Mouse (Mus musculus) cerebellum, adult 2 months (tissue): ENCODE results near the gene Nebl. TPM values are rescaled to one million over a fixed set of nuclear protein-coding genes. Genes with fewer than 3 reads are reported as not detected.

Experiments
- DNase-seq, 2 experiments: peaks; one replicate each; pipeline ENCODE4 v3.0.0; 2021
- H3K27ac ChIP-seq: fragments of 200-500 bp; 2 replicates; pipeline ENCODE4 v1.5.1; 2012; ENCODE audit warnings: low read length, control low read depth, inconsistent platforms; ENCODE audit not compliant: insufficient read depth
- H3K27me3 ChIP-seq: fragments of 200-500 bp; 2 replicates; pipeline ENCODE4 v1.6.1; 2012; ENCODE audit warnings: inconsistent platforms, mild to moderate bottlenecking, low read length, moderate library complexity; ENCODE audit not compliant: control insufficient read depth, insufficient read depth
- H3K4me1 ChIP-seq: fragments of 200-500 bp; 2 replicates; pipeline ENCODE4 v1.6.1; 2011; ENCODE audit warnings: low read length; ENCODE audit not compliant: control insufficient read depth, insufficient read depth
- H3K4me3 ChIP-seq: fragments of 200-500 bp; replicated peaks from 2 replicates; pipeline ENCODE3; 2011; ENCODE audit warnings: mild to moderate bottlenecking, low read depth, low read length, control low read depth; ENCODE audit not compliant: insufficient read depth
- CTCF ChIP-seq: fragments of 200-500 bp; IDR thresholded peaks from 2 replicates; pipeline ENCODE4 v1.5.1; 2011; ENCODE audit warnings: low read depth, mild to moderate bottlenecking, control low read depth, low read length, moderate library complexity, borderline replicate concordance; ENCODE audit not compliant: insufficient read depth
- POLR2A ChIP-seq: fragments of 200-500 bp; IDR thresholded peaks from 2 replicates; pipeline ENCODE4 v1.6.1; 2011; ENCODE audit warnings: low read length, control low read depth, borderline replicate concordance; ENCODE audit not compliant: insufficient read depth
- WGBS: fragments of 180-500 bp; shearing (Covaris S2); methylation state at CpG from one replicate; pipeline ENCODE4 v1.1.7; 2018; 5-methylcytosine and 5-hydroxymethylcytosine counted together
- polyA plus RNA-seq: library from polyadenylated mRNA; depleted of rRNA; stranded (reverse); fragments of >200 nt; gene quantifications from 2 replicates; pipeline ENCODE4 v1.2.3, GENCODE M21; 2012; rRNA removed

The Nebl gene
- 47.3 and 55.1 TPM in 2 replicates for polyA plus RNA-seq

DNA sequence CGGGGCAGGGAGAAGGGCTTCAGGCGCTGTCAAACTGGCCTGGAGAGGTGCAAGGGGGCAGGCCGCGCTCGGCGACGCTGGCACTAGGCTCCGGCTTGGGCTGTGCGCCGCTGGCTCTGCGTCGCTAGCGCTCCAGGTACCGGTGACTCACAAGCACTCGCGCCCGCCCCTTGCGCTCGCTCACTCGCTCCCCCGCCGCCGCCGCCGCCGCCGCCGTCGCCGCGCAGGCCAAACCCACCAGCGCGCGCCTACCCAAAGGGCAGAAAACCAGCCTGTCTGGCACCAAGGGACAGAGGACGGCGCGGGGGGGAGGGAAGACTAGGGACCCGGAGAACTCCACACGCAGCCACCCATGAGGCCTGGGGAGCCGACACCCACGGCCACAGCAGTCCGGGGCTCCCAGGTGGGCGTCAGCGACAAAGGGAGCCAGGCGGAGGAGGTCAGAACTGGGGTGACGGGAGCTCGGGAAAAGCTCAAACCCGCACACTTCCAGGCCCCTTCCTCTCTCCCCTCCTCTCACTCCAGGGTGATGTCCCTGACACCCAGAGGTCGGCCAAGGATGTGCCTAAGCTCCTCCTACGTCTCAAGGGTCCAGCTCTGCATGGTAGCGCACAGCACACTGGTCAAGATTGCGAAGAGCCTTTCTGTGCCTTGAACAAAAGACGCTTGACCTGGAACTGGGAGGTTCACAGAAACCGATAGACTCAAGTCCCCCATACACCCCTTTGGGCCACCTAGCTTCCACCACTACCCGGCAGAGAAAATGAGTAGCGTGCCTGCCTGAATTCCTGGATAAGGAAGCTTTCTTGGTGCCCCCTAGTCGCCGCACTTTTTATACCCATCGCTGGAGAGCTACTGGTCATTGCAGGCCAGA is at the start of gene Nebl:
Gene Nebl, minus strand, starts transcription at position 508 of the 874 bp plus-strand sequence.
- TF ChIP-seq CTCF = no peak
- TF ChIP-seq POLR2A = 0 out of 2 replicates have a peak, but pooled peaks have one; percentile 25
- Histone ChIP-seq H3K4me1 (no peaks in the 10 kb centered on the region), H3K27ac (peak within 1 kb of the TSS; percentile 49), H3K27me3 (no peaks in the 10 kb centered on the region), H3K4me3 (peak within 1 kb of the TSS; percentile 57)
- peak; percentile 78 to 79 for DNase-seq
- 1% methylated on average over 59 of the region's 59 CpGs for WGBS

DNA sequence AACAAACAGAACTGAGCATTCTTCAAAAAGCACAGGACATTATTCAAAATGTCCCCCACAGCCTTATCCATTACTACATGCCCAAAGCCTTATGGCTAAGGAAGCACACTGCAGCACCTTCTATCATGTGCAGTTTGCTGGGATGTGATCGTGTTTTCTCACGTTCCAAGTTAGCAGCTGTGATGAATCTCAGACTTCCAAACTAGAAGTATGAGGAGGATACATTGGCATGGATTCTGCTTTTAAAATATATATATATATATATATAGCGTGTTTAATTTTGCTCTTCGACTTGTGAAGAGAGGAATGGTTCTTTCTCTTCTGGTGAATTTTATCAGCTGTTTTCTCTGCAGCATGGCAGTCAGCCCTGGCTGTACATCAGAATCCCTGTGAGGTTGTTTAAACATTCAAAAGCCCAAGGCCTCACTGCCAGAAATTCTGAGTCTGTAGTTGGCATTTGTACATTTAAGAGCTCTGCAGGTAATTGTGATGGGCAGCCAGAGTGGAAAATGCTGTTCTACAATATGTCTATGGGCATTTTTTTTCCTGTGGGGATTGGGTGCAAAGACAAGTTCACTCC is 39.1 kb upstream of the Nebl start:
- H3K4me1 ChIP-seq = no peaks in the 10 kb centered on the region
- H3K27me3 ChIP-seq = no peaks in the 10 kb centered on the region; the same call in 1 of the 2 replicates
- TF ChIP-seq CTCF (no peak), POLR2A (no peak)
- 40% methylated on average over 4 of the region's 4 CpGs for WGBS
- H3K4me3 ChIP-seq = no peak overlapping the region
- H3K27ac ChIP-seq = no peak overlapping the region
- peak in 1 of 2 experiments; percentile 11 for DNase-seq

DNA sequence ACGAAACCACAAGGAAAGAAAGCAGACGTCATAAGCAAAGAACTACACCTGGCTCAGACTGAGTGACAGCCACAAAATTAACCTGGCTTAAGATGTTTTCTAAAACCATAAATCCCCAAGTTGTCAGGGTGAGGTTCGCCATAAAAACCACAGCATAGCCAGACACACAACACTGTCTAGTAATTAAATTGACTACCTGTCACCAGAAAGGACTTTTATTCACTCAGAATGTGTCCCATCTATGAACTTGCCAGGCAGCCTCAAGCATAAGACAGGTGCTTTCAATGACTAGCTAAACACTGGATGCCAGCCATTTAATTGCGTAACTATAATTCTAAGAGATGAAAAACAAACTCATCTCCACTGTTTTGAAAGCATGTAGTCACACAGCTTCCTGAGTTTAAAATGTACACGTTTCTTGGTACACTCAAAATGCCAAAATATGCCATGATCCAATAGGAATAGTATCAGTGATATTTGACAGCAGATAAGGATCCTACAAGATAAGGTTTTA is 38.0 kb upstream of the Nebl start:
- Histone ChIP-seq H3K4me3 (no peak overlapping the region), H3K27ac (no peak overlapping the region), H3K27me3 (no peaks in the 10 kb centered on the region; the same call in 1 of the 2 replicates), H3K4me1 (no peaks in the 10 kb centered on the region)
- TF ChIP-seq POLR2A (no peak), CTCF (no peak)
- 94% methylated on average over 5 of the region's 5 CpGs for WGBS
- DNase-seq = no peak

DNA sequence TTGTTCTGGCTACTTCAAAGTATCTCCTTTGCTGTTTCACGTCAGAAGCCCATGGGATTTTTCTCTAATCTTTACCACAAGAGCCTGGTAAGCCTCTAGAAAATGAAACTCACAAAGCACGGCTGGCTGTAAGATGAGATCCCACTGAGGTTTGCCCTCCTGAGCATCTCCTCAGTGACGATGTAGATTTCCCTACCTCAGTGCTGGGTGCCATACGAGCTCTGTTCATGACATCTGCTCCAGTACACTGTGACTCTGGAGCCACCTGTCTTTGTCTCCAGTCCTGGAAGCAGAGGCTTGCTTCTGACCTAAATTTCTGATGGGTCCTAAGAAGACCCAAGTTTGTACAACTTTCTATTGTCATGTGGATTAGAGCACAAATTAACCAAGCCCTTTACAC is 25.0 kb upstream of the Nebl start:
- DNase-seq = no peak

DNA sequence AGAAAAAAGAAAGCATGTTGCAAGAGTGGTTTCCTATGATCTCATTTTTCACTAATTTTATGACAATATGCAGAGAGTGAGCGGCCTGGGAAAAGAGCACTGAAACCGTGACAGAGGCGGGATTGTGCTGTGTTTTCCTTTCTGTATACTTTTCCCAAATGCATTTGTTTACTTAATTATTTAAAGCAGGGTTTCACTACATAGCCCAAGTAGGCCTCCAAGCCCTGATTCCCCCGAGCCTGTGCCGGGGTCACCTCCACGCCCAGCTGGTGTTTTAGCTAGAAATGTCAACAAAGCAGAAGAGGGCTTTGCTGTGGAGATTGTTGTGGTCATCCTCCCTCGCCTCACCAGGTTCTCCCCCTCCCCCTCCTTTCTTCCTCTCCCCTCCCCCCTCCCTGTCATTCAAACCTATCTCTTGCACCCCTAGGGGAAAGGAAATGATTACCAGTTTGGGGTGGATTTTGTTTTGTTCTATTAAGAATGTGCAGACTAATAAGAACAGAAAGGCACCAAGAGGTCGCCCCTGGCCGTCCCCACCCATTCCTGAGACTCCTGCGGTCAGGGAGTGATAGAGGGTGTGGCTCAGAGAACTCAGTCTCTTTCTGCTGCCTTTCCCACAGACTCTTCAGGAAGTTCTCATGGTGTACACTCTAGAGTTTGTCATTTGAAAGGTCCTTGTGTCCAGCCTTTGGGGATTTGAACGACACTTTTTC is 10.9 kb upstream of the Nebl start:
- no peak overlapping the region for H3K27ac ChIP-seq
- H3K27me3 ChIP-seq = no peaks in the 10 kb centered on the region
- no peaks in the 10 kb centered on the region for H3K4me1 ChIP-seq
- no peak for DNase-seq
- TF ChIP-seq POLR2A (no peak), CTCF (no peak)
- WGBS = 80% methylated on average over 11 of the region's 11 CpGs
- no peak overlapping the region for H3K4me3 ChIP-seq

More for the DNA sequence above, 25.0 kb upstream of the Nebl start:
- no peak overlapping the region for H3K27ac ChIP-seq
- whole genome bisulfite sequencing = 58% methylated on average over 4 of the region's 4 CpGs
- no peak overlapping the region for H3K4me3 ChIP-seq
- no peaks in the 10 kb centered on the region for H3K27me3 ChIP-seq
- TF ChIP-seq CTCF = no peak
- TF ChIP-seq POLR2A = no peak
- no peaks in the 10 kb centered on the region for H3K4me1 ChIP-seq

DNA sequence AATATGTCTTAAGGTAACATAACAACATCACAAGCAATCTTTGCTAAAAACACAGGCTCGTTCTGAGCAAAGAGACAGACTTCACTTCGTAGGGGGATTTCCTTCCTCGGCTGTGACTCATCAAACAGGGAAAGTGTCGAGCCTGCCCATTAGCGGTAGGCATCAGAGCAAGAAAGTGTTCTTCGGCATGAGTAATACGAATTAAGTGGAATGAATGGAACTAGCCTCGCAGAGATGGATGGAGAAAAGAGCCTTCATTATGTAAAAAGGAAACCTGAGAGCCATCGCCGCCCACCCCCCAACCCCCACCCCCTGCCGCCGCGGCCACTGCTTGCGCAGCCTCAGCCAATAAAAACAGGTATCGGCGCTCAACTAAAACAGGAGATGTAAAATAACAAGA is 10.3 kb upstream of the Nebl start:
- DNase-seq = no peak
- no peaks in the 10 kb centered on the region for H3K4me1 ChIP-seq
- no peak for TF ChIP-seq POLR2A
- no peak for TF ChIP-seq CTCF
- H3K27ac ChIP-seq = no peak overlapping the region
- 20% methylated on average over 16 of the region's 16 CpGs for WGBS
- no peak overlapping the region for H3K4me3 ChIP-seq
- no peaks in the 10 kb centered on the region for H3K27me3 ChIP-seq

DNA sequence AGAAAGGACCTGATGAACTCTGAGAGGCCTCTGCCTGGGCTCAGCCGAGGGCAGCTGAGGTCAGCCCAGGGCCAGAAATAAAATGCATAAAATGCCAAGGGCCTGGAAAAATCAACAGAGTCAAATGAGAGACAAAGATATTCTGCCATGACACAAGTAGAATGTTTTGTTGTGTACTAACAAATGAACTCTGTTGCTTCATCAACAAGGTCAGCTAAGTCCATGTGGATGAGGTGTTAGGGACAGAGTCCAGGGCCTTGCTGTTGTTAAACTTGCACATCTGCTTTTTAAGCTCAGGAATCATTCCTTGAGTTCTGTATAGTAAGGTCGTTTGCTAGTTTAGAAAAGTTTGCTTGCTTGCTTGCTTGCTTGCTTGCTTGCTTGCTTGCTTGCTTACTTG is 9.2 kb upstream of the Nebl start:
- no peak overlapping the region for H3K27ac ChIP-seq
- no peak for DNase-seq
- TF ChIP-seq CTCF = no peak
- no peak for TF ChIP-seq POLR2A
- H3K4me3 ChIP-seq = no peak overlapping the region
- no peaks in the 10 kb centered on the region for H3K27me3 ChIP-seq
- 85% methylated on average over 2 of the region's 2 CpGs for WGBS
- no peaks in the 10 kb centered on the region for H3K4me1 ChIP-seq
